In genomic region chr5:107822521-107822920, GRCm38 (mm10) we compare ENCODE assay signal across 27 mouse cellular contexts. TPM values are rescaled to one million over a fixed set of nuclear protein-coding genes. Genes with fewer than 3 reads are reported as not detected.
DNase-seq lines count a peak whose midpoint lies in the region; ATAC-seq and TF ChIP-seq lines count a peak whose summit lies in the region.
"Had no signal": no experiment of that assay in that cellular context is flagged by ENCODE, and none has a peak within 500 bp of the region (broad histone marks: within the 10 kb centered on the region; RNA-seq: fewer than 3 reads in every experiment).

No protein-coding gene starts in this region.

- H3K4me2 ChIP-seq in liver, embryonic 12.5 days: no peak overlapping the region
- H3K4me2 ChIP-seq in liver, embryonic 14.5 days (ENCODE audit: low read depth): no peak overlapping the region
- no peak overlapping the region for H3K4me2 ChIP-seq in liver, embryonic 11.5 days
- H3K4me2 ChIP-seq in liver, embryonic 15.5 days: no peak overlapping the region
- H3K4me2 ChIP-seq in liver, postnatal 0 days (ENCODE audit: low read depth, low read length): no peak overlapping the region
- H3K4me2 ChIP-seq: embryonic facial prominence, embryonic 13.5 days; embryonic facial prominence, embryonic 15.5 days; forebrain, embryonic 12.5 days had no signal

- no peak for TF ChIP-seq CTCF in liver, adult 2 months (IDR thresholded peaks at IDR 0.05; ENCODE audit: low read depth, low read length)
- TF ChIP-seq CTCF in liver, embryonic 14.5 days (IDR thresholded peaks at IDR 0.05; ENCODE audit: low read depth): no peak
- TF ChIP-seq CTCF in liver, postnatal 0 days (IDR thresholded peaks at IDR 0.05; ENCODE audit: low read depth): no peak
- TF ChIP-seq CTCF in layer of hippocampus, adult 2 months (conservative IDR thresholded peaks at IDR 0.05): no peak

- 28% methylated on average over 1 of the region's 1 CpGs for WGBS in liver, adult 2 months
- 91% methylated on average over 1 of the region's 1 CpGs for WGBS in liver, embryonic 12.5 days (ENCODE audit: insufficient replicate concordance)
- WGBS in liver, embryonic 14.5 days (ENCODE audit: insufficient replicate concordance): 82% methylated on average over 1 of the region's 1 CpGs
- WGBS in liver, embryonic 11.5 days: 89% methylated on average over 1 of the region's 1 CpGs
- 66% methylated on average over 1 of the region's 1 CpGs for WGBS in liver, embryonic 15.5 days (ENCODE audit: insufficient replicate concordance)
- WGBS in liver, postnatal 0 days (ENCODE audit: insufficient replicate concordance): 62% methylated on average over 1 of the region's 1 CpGs

- peak; percentile 92 for DNase-seq in liver, adult 2 months (ENCODE audit: extremely low read depth, low read depth, low spot score)
- no peak for DNase-seq in liver, embryonic 14.5 days (ENCODE audit: low read depth in 3 of 3, low spot score in 3 of 3)
- no peak for DNase-seq in liver, embryonic 11.5 days (ENCODE audit: low spot score)
- DNase-seq in liver, postnatal 0 days: no peak
- no peak for DNase-seq in layer of hippocampus, adult 2 months (ENCODE audit: low spot score in 2 of 2)
- no peak for DNase-seq in urinary bladder, adult 2 months (ENCODE audit: low spot score)
- DNase-seq: adrenal gland, adult 2 months; adrenal gland, postnatal 10 days; adrenal gland, postnatal 25 days; cerebellum, adult 11 months; cerebellum, adult 18-20 months; cerebellum, adult 8-10 months; cerebellum, postnatal 10 days; cerebellum, postnatal 25 days had no signal

- H3K9ac ChIP-seq in liver, adult 2 months (ENCODE audit: low read depth, low read length): no peak overlapping the region
- no peak overlapping the region for H3K9ac ChIP-seq in liver, embryonic 12.5 days
- H3K9ac ChIP-seq in liver, embryonic 14.5 days (replicated peaks): no peak overlapping the region
- H3K9ac ChIP-seq in liver, embryonic 11.5 days (ENCODE audit: low read depth, low read length): no peak overlapping the region
- H3K9ac ChIP-seq in liver, embryonic 15.5 days: no peak overlapping the region
- H3K9ac ChIP-seq in liver, postnatal 0 days (replicated peaks): no peak overlapping the region
- H3K9ac ChIP-seq: embryonic facial prominence, embryonic 13.5 days; embryonic facial prominence, embryonic 15.5 days; forebrain, embryonic 12.5 days had no signal

- peaks cover 15% of the 10 kb centered on the region; the same call in 1 of the 2 replicates for H3K79me2 ChIP-seq in liver, adult 2 months (ENCODE audit: control insufficient read depth, insufficient read depth, low read length)

- H3K4me1 ChIP-seq in liver, adult 2 months (ENCODE audit: control insufficient read depth, insufficient read depth, low read length): peaks cover 21% of the 10 kb centered on the region
- 0 out of 2 replicates have a peak, but pooled peaks cover 3% of the 10 kb centered on the region for H3K4me1 ChIP-seq in liver, embryonic 12.5 days
- peaks cover 0 to 2% of the 10 kb centered on the region in 2 experiments; a peak in 1 of 4 replicates for H3K4me1 ChIP-seq in liver, embryonic 14.5 days (replicated peaks; ENCODE audit: control insufficient read depth in 2 of 2, insufficient read depth in 2 of 2, low read length in 1 of 2)
- no peaks in the 10 kb centered on the region for H3K4me1 ChIP-seq in liver, embryonic 11.5 days (replicated peaks; ENCODE audit: control insufficient read depth, insufficient read depth, low read length)
- H3K4me1 ChIP-seq in liver, embryonic 15.5 days (replicated peaks): peaks cover 9% of the 10 kb centered on the region
- peaks cover 18% of the 10 kb centered on the region for H3K4me1 ChIP-seq in liver, postnatal 0 days (ENCODE audit: insufficient read depth)
- H3K4me1 ChIP-seq: embryonic facial prominence, embryonic 13.5 days; embryonic facial prominence, embryonic 15.5 days; forebrain, embryonic 10.5 days; forebrain, embryonic 12.5 days had no signal

- ATAC-seq in liver, embryonic 12.5 days: no peak
- ATAC-seq in liver, embryonic 14.5 days (ENCODE audit: insufficient read depth): peak; percentile 23; the same call in 1 of the 2 replicates
- no peak for ATAC-seq in liver, embryonic 11.5 days (replicated peaks; ENCODE audit: low FRiP score)
- peak; percentile 47; the same call in 1 of the 2 replicates for ATAC-seq in liver, embryonic 15.5 days (ENCODE audit: insufficient read depth)
- ATAC-seq in liver, postnatal 0 days: peak; percentile 90
- ATAC-seq: forebrain, embryonic 14.5 days; forebrain, embryonic 16.5 days had no signal

- no peak for TF ChIP-seq POLR2A in liver, adult 2 months (IDR thresholded peaks at IDR 0.05; ENCODE audit: extremely low read depth, insufficient read depth, low read length)

- peak overlapping the region; percentile 88 for H3K27ac ChIP-seq in liver, adult 2 months (replicated peaks; ENCODE audit: insufficient read depth, low read depth, low read length)
- H3K27ac ChIP-seq in liver, embryonic 12.5 days: no peak overlapping the region
- H3K27ac ChIP-seq in liver, embryonic 14.5 days: no peak overlapping the region
- H3K27ac ChIP-seq in liver, embryonic 11.5 days (ENCODE audit: low read depth, low read length): no peak overlapping the region
- H3K27ac ChIP-seq in liver, embryonic 15.5 days (replicated peaks): peak overlapping the region; percentile 45
- H3K27ac ChIP-seq in liver, postnatal 0 days (ENCODE audit: low read depth): peak overlapping the region; percentile 86
- H3K27ac ChIP-seq in layer of hippocampus, adult 2 months: no peak overlapping the region
- H3K27ac ChIP-seq: embryonic facial prominence, embryonic 13.5 days; embryonic facial prominence, embryonic 15.5 days; forebrain, embryonic 10.5 days; forebrain, embryonic 12.5 days had no signal

- TF ChIP-seq EP300 in liver, embryonic 14.5 days (IDR thresholded peaks at IDR 0.05; ENCODE audit: low read depth): no peak
- TF ChIP-seq EP300 in liver, postnatal 0 days (IDR thresholded peaks at IDR 0.05; ENCODE audit: low read depth): peak; percentile 17; the same call in 1 of the 2 replicates

- H3K4me3 ChIP-seq in liver, adult 2 months (ENCODE audit: insufficient read depth, low read depth, low read length): no peak overlapping the region
- no peak overlapping the region for H3K4me3 ChIP-seq in liver, embryonic 12.5 days
- no peak overlapping the region for H3K4me3 ChIP-seq in liver, embryonic 14.5 days (ENCODE audit: insufficient read depth in 1 of 2, low read depth in 2 of 2, low read length in 2 of 2)
- H3K4me3 ChIP-seq in liver, embryonic 11.5 days (ENCODE audit: low read depth, low read length): no peak overlapping the region
- no peak overlapping the region for H3K4me3 ChIP-seq in liver, embryonic 15.5 days (replicated peaks)
- no peak overlapping the region for H3K4me3 ChIP-seq in liver, postnatal 0 days (ENCODE audit: low read depth, low read length)
- H3K4me3 ChIP-seq in layer of hippocampus, adult 2 months: no peak overlapping the region
- H3K4me3 ChIP-seq: embryonic facial prominence, embryonic 13.5 days; embryonic facial prominence, embryonic 15.5 days; erythroblast, embryonic 14.5 days; forebrain, embryonic 10.5 days; forebrain, embryonic 12.5 days had no signal

- H3K27me3 ChIP-seq in liver, adult 2 months (ENCODE audit: control insufficient read depth, insufficient read depth, low read length): no peaks in the 10 kb centered on the region
- H3K27me3 ChIP-seq in liver, embryonic 12.5 days (replicated peaks): no peaks in the 10 kb centered on the region
- H3K27me3 ChIP-seq in liver, embryonic 14.5 days (ENCODE audit: control insufficient read depth, insufficient read depth, low read length): no peaks in the 10 kb centered on the region
- no peaks in the 10 kb centered on the region for H3K27me3 ChIP-seq in liver, embryonic 11.5 days (replicated peaks; ENCODE audit: control insufficient read depth, insufficient read depth, low read length)
- H3K27me3 ChIP-seq in liver, embryonic 15.5 days: no peaks in the 10 kb centered on the region
- H3K27me3 ChIP-seq in liver, postnatal 0 days (ENCODE audit: insufficient read depth, low read length): no peaks in the 10 kb centered on the region
- H3K27me3 ChIP-seq: embryonic facial prominence, embryonic 13.5 days; embryonic facial prominence, embryonic 15.5 days; forebrain, embryonic 12.5 days had no signal

- no peaks in the 10 kb centered on the region for H3K9me3 ChIP-seq in liver, embryonic 12.5 days (replicated peaks)
- no peaks in the 10 kb centered on the region for H3K9me3 ChIP-seq in liver, embryonic 14.5 days (ENCODE audit: control insufficient read depth, low read length)
- no peaks in the 10 kb centered on the region for H3K9me3 ChIP-seq in liver, embryonic 11.5 days (ENCODE audit: control insufficient read depth, low read length)
- no peaks in the 10 kb centered on the region for H3K9me3 ChIP-seq in liver, embryonic 15.5 days (replicated peaks)
- H3K9me3 ChIP-seq in liver, postnatal 0 days (ENCODE audit: low read length): no peaks in the 10 kb centered on the region
- H3K9me3 ChIP-seq: embryonic facial prominence, embryonic 13.5 days; embryonic facial prominence, embryonic 15.5 days; forebrain, embryonic 10.5 days; forebrain, embryonic 12.5 days had no signal

- H3K36me3 ChIP-seq in liver, adult 2 months (ENCODE audit: control insufficient read depth, insufficient read depth, low read length): peaks cover 19% of the 10 kb centered on the region
- peaks cover 26% of the 10 kb centered on the region for H3K36me3 ChIP-seq in liver, embryonic 12.5 days
- H3K36me3 ChIP-seq in liver, embryonic 14.5 days (replicated peaks; ENCODE audit: control insufficient read depth, insufficient read depth, low read depth): peaks cover 19% of the 10 kb centered on the region
- no peaks in the 10 kb centered on the region for H3K36me3 ChIP-seq in liver, embryonic 11.5 days (ENCODE audit: control insufficient read depth, insufficient read depth, low read length)
- peaks cover 34% of the 10 kb centered on the region for H3K36me3 ChIP-seq in liver, embryonic 15.5 days (replicated peaks)
- H3K36me3 ChIP-seq in liver, postnatal 0 days (replicated peaks; ENCODE audit: insufficient read depth, low read length): peaks cover 20% of the 10 kb centered on the region

RNA-seq across cellular contexts. Expression of gene Ube2d2b, which starts 7.4 kb away (rescaled TPM):
- total RNA-seq in liver, adult 2 months (2014; rRNA removed): not detected in 2 replicates
- polyA plus RNA-seq in liver, adult 2 months (2012; rRNA removed): not detected in 2 replicates
- 0.39 and 0.45 TPM in 2 replicates for polyA plus RNA-seq in liver, embryonic 12.5 days (2016; fragmentation: Nextera tagmentation; extraction: Ambion mirVana)
- polyA plus RNA-seq in liver, embryonic 14.5 days (2012; rRNA removed): not detected in 2 replicates
- polyA plus RNA-seq in liver, embryonic 14.5 days (2014; fragmentation: Nextera tagmentation; extraction: Ambion mirVana): 0.05 and 0.14 TPM in 2 replicates
- 0.14 and 0.22 TPM in 2 replicates for polyA plus RNA-seq in liver, embryonic 11.5 days (2014; fragmentation: Nextera tagmentation; extraction: Ambion mirVana)
- polyA plus RNA-seq in liver, embryonic 15.5 days (2015; fragmentation: Nextera tagmentation; extraction: Ambion mirVana): 0.35 and 0.53 TPM in 2 replicates
- polyA plus RNA-seq in liver, postnatal 0 days (2015; fragmentation: Nextera tagmentation; extraction: Ambion mirVana): 0.19 and 0.20 TPM in 2 replicates
- not detected for total RNA-seq in layer of hippocampus, adult 2 months (2021)
- not detected in 2 replicates for polyA plus RNA-seq in urinary bladder, adult 2 months (2012; rRNA removed)
- total RNA-seq: adrenal gland, adult 2 months; adrenal gland, postnatal 10 days; adrenal gland, postnatal 25 days; adrenal gland, postnatal 4 days; MEL had no signal
- polyA plus RNA-seq: adrenal gland, adult 2 months; brain, embryonic 14.5 days; cortical plate, adult 2 months; erythroblast, embryonic 14.5 days had no signal

RNA-seq across cellular contexts. Expression of gene Evi5, which starts 52.4 kb away (rescaled TPM):
- total RNA-seq in liver, adult 2 months (2014; rRNA removed): 118 and 136 TPM in 2 replicates
- polyA plus RNA-seq in liver, adult 2 months (2012; rRNA removed): 29.0 and 35.1 TPM in 2 replicates
- 56.5 and 58.5 TPM in 2 replicates for polyA plus RNA-seq in liver, embryonic 12.5 days (2016; fragmentation: Nextera tagmentation; extraction: Ambion mirVana)
- polyA plus RNA-seq in liver, embryonic 14.5 days (2012; rRNA removed): 18.1 and 22.7 TPM in 2 replicates
- polyA plus RNA-seq in liver, embryonic 14.5 days (2014; fragmentation: Nextera tagmentation; extraction: Ambion mirVana): 41.4 and 42.9 TPM in 2 replicates
- polyA plus RNA-seq in liver, embryonic 11.5 days (2014; fragmentation: Nextera tagmentation; extraction: Ambion mirVana): 42.3 and 48.3 TPM in 2 replicates
- polyA plus RNA-seq in liver, embryonic 15.5 days (2015; fragmentation: Nextera tagmentation; extraction: Ambion mirVana): 54.3 and 56.7 TPM in 2 replicates
- 68.4 and 73.5 TPM in 2 replicates for polyA plus RNA-seq in liver, postnatal 0 days (2015; fragmentation: Nextera tagmentation; extraction: Ambion mirVana)
- total RNA-seq in layer of hippocampus, adult 2 months (2021): 10 to 100 TPM; 63.2 to 70.7 TPM
- 22.4 and 25.8 TPM in 2 replicates for polyA plus RNA-seq in urinary bladder, adult 2 months (2012; rRNA removed)

Comparison
In these comparisons a context has a peak if more than half of its experiments do, and no peak if none do; other contexts are left out.
1. H3K27ac ChIP-seq: peak in liver, adult 2 months (single experiment), liver, embryonic 15.5 days (single experiment) and liver, postnatal 0 days (single experiment); none in liver, embryonic 12.5 days (single experiment), liver, embryonic 14.5 days (single experiment), liver, embryonic 11.5 days (single experiment) and layer of hippocampus, adult 2 months (single experiment).
2. ATAC-seq: peak in liver, embryonic 14.5 days (single experiment), liver, embryonic 15.5 days (single experiment) and liver, postnatal 0 days (single experiment); none in liver, embryonic 12.5 days (single experiment) and liver, embryonic 11.5 days (single experiment).